In genomic region chr9:103071541-103072203, GRCm38 (mm10) we compare ENCODE assay signal across 18 mouse cellular contexts. TPM values are rescaled to one million over a fixed set of nuclear protein-coding genes. Genes with fewer than 3 reads are reported as not detected.
DNase-seq lines count a peak whose midpoint lies in the region; ATAC-seq and TF ChIP-seq lines count a peak whose summit lies in the region.
"Had no signal": no experiment of that assay in that cellular context is flagged by ENCODE, and none has a peak within 500 bp of the region (broad histone marks: within the 10 kb centered on the region; RNA-seq: fewer than 3 reads in every experiment).

No protein-coding gene starts in this region.

- ATAC-seq in heart, embryonic 15.5 days (replicated peaks; ENCODE audit: insufficient number of reproducible peaks, insufficient read depth, low FRiP score, low read depth): no peak
- peak; percentile 59; the same call in 1 of the 2 replicates for ATAC-seq in lung, embryonic 14.5 days (ENCODE audit: insufficient read depth)
- ATAC-seq in kidney, embryonic 16.5 days (ENCODE audit: low FRiP score, low TSS enrichment): peak; percentile 83
- ATAC-seq: CD4-positive, CD25-positive, alpha-beta regulatory T cell, adult 4 months; forebrain, embryonic 16.5 days; midbrain, embryonic 13.5 days had no signal

- TF ChIP-seq POLR2A in lung, adult 2 months (IDR thresholded peaks at IDR 0.05; ENCODE audit: borderline replicate concordance, extremely low read depth, low read depth, low read length): no peak

- H3K4me3 ChIP-seq in heart, embryonic 15.5 days: no peak overlapping the region
- no peak overlapping the region for H3K4me3 ChIP-seq in lung, embryonic 14.5 days (ENCODE audit: low read depth, low read length)
- H3K4me3 ChIP-seq in lung, adult 2 months (replicated peaks; ENCODE audit: extremely low read depth, low read depth, low read length): no peak overlapping the region
- H3K4me3 ChIP-seq in kidney, embryonic 16.5 days (ENCODE audit: low read length): no peak overlapping the region
- H3K4me3 ChIP-seq: embryonic facial prominence, embryonic 10.5 days; heart, embryonic 13.5 days; hindbrain, embryonic 13.5 days; midbrain, embryonic 13.5 days had no signal

- no peak for TF ChIP-seq CTCF in lung, embryonic 14.5 days (IDR thresholded peaks at IDR 0.05; ENCODE audit: low read depth)
- no peak for TF ChIP-seq CTCF in lung, adult 2 months (IDR thresholded peaks at IDR 0.05; ENCODE audit: insufficient read depth, low read length)

- peaks cover 20% of the 10 kb centered on the region for H3K4me1 ChIP-seq in heart, embryonic 15.5 days (replicated peaks)
- peaks cover 8% of the 10 kb centered on the region; the same call in 1 of the 2 replicates for H3K4me1 ChIP-seq in lung, embryonic 14.5 days (ENCODE audit: insufficient read depth)
- H3K4me1 ChIP-seq in lung, adult 2 months (ENCODE audit: control insufficient read depth, insufficient read depth, low read length): peaks cover 16% of the 10 kb centered on the region
- peaks cover 14% of the 10 kb centered on the region; the same call in 1 of the 2 replicates for H3K4me1 ChIP-seq in kidney, embryonic 16.5 days (ENCODE audit: insufficient read depth, low read length)
- H3K4me1 ChIP-seq: hindbrain, embryonic 13.5 days; midbrain, embryonic 13.5 days had no signal

- no peaks in the 10 kb centered on the region for H3K9me3 ChIP-seq in heart, embryonic 15.5 days (replicated peaks)
- no peaks in the 10 kb centered on the region for H3K9me3 ChIP-seq in lung, embryonic 14.5 days (ENCODE audit: low read depth, low read length)
- no peaks in the 10 kb centered on the region for H3K9me3 ChIP-seq in kidney, embryonic 16.5 days (ENCODE audit: low read length)
- H3K9me3 ChIP-seq: embryonic facial prominence, embryonic 10.5 days; hindbrain, embryonic 13.5 days; midbrain, embryonic 13.5 days had no signal

- no peak overlapping the region for H3K4me2 ChIP-seq in heart, embryonic 15.5 days
- no peak overlapping the region for H3K4me2 ChIP-seq in lung, embryonic 14.5 days
- H3K4me2 ChIP-seq in kidney, embryonic 16.5 days (replicated peaks; ENCODE audit: low read depth, low read length): no peak overlapping the region
- H3K4me2 ChIP-seq: heart, embryonic 13.5 days; hindbrain, embryonic 13.5 days; midbrain, embryonic 13.5 days had no signal

- DNase-seq in heart, adult 9 months (ENCODE audit: low spot score in 2 of 2): no peak
- peak; percentile 58 for DNase-seq in lung, embryonic 14.5 days
- DNase-seq in lung, adult 2 months: no peak
- peak; percentile 59 to 69 for DNase-seq in kidney, postnatal 4 days
- DNase-seq in left cerebral cortex, adult 9 months (ENCODE audit: low spot score in 2 of 2): no peak
- DNase-seq: adrenal gland, postnatal 36 days; cerebellum, adult 11 months; cerebellum, postnatal 10 days; gastrocnemius, postnatal 14 days; heart, postnatal 36 days had no signal

- no peak overlapping the region for H3K9ac ChIP-seq in heart, embryonic 15.5 days
- no peak overlapping the region; the same call in 1 of the 2 replicates for H3K9ac ChIP-seq in lung, embryonic 14.5 days
- H3K9ac ChIP-seq in kidney, embryonic 16.5 days (replicated peaks; ENCODE audit: low read length): no peak overlapping the region
- H3K9ac ChIP-seq: heart, embryonic 13.5 days; hindbrain, embryonic 13.5 days; midbrain, embryonic 13.5 days had no signal

- no peaks in the 10 kb centered on the region for H3K36me3 ChIP-seq in heart, embryonic 15.5 days
- H3K36me3 ChIP-seq in lung, embryonic 14.5 days (ENCODE audit: insufficient read depth): no peaks in the 10 kb centered on the region
- H3K36me3 ChIP-seq in kidney, embryonic 16.5 days (ENCODE audit: insufficient read depth, low read length): no peaks in the 10 kb centered on the region
- H3K36me3 ChIP-seq: embryonic facial prominence, embryonic 10.5 days; heart, embryonic 13.5 days; hindbrain, embryonic 13.5 days; midbrain, embryonic 13.5 days had no signal

- H3K27ac ChIP-seq in heart, embryonic 15.5 days: peak overlapping the region; percentile 25; the same call in 1 of the 2 replicates
- no peak overlapping the region; the same call in 1 of the 2 replicates for H3K27ac ChIP-seq in lung, embryonic 14.5 days (ENCODE audit: low read depth)
- H3K27ac ChIP-seq in kidney, embryonic 16.5 days (ENCODE audit: low read length): peak overlapping the region; percentile 43
- H3K27ac ChIP-seq: embryonic facial prominence, embryonic 10.5 days; heart, embryonic 13.5 days; hindbrain, embryonic 13.5 days; midbrain, embryonic 13.5 days had no signal

- 58% methylated on average over 7 of the region's 7 CpGs for WGBS in heart, embryonic 15.5 days
- WGBS in lung, embryonic 14.5 days: 56% methylated on average over 7 of the region's 7 CpGs
- 51% methylated on average over 7 of the region's 7 CpGs for WGBS in lung, adult 2 months
- WGBS in kidney, embryonic 16.5 days: 41% methylated on average over 7 of the region's 7 CpGs

- H3K27me3 ChIP-seq in heart, embryonic 15.5 days: no peaks in the 10 kb centered on the region
- no peaks in the 10 kb centered on the region for H3K27me3 ChIP-seq in lung, embryonic 14.5 days (ENCODE audit: insufficient read depth, low read length)
- no peaks in the 10 kb centered on the region for H3K27me3 ChIP-seq in kidney, embryonic 16.5 days (ENCODE audit: insufficient read depth, low read length)
- H3K27me3 ChIP-seq: heart, embryonic 13.5 days; hindbrain, embryonic 13.5 days; midbrain, embryonic 13.5 days had no signal

RNA-seq across cellular contexts. Expression of gene Rab6b, which starts 39.9 kb away (rescaled TPM):
- polyA plus RNA-seq in heart, embryonic 15.5 days (2015; fragmentation: Nextera tagmentation; extraction: Ambion mirVana): 2.5 and 4.2 TPM in 2 replicates
- polyA plus RNA-seq in lung, embryonic 14.5 days (2014; fragmentation: Nextera tagmentation; extraction: Ambion mirVana): 1.5 and 1.8 TPM in 2 replicates
- 10.6 and 21.3 TPM in 2 replicates for polyA plus RNA-seq in lung, adult 2 months (2012; rRNA removed)
- polyA plus RNA-seq in kidney, embryonic 16.5 days (2015; fragmentation: Nextera tagmentation; extraction: Ambion mirVana): 5.2 and 6.1 TPM in 2 replicates

Comparison
In these comparisons a context has a peak if more than half of its experiments do, and no peak if none do; other contexts are left out.
1. DNase-seq: peak in lung, embryonic 14.5 days (single experiment) and kidney, postnatal 4 days (2 of 2); none in heart, adult 9 months (0 of 2), lung, adult 2 months (single experiment) and left cerebral cortex, adult 9 months (0 of 2).